Mouse (Mus musculus) heart, postnatal 0 days (tissue): Measurements from ENCODE around the gene Cldn22. TPM values are rescaled to one million over a fixed set of nuclear protein-coding genes. Genes with fewer than 3 reads are reported as not detected.

Source experiments
- ATAC-seq: fragments of 200-750 bp; cut with Nextera tagmentation; 2 replicates; pipeline ENCODE4 v1.8.0; 2017; ENCODE audit warnings: low read depth, moderate number of reproducible peaks, moderate library complexity; ENCODE audit not compliant: insufficient read depth
- DNase-seq: peaks from one replicate; pipeline ENCODE4 v3.0.0-alpha.2; 2016; ENCODE audit warnings: low spot score
- H3K27ac ChIP-seq: fragments of 300-500 bp; sonication (generic); 2 replicates; pipeline ENCODE4 v1.5.1; 2014; ENCODE audit warnings: low read depth, mild to moderate bottlenecking
- H3K27me3 ChIP-seq: fragments of 300-500 bp; sonication (generic); 2 replicates; pipeline ENCODE4 v1.6.1; 2014; ENCODE audit warnings: low read length, mixed read lengths; ENCODE audit not compliant: control insufficient read depth, insufficient read depth
- H3K36me3 ChIP-seq: fragments of 300-500 bp; sonication (generic); replicated peaks from 2 replicates; pipeline ENCODE4 v1.6.1; 2014; ENCODE audit warnings: low read length, mixed read lengths; ENCODE audit not compliant: control insufficient read depth, insufficient read depth
- H3K4me1 ChIP-seq: fragments of 300-500 bp; sonication (generic); 2 replicates; pipeline ENCODE4 v1.6.1; 2014; ENCODE audit warnings: antibody characterized with exemption; ENCODE audit not compliant: control insufficient read depth, insufficient read depth
- H3K4me2 ChIP-seq: fragments of 300-500 bp; sonication (generic); 2 replicates; pipeline ENCODE4 v1.6.1; 2014; ENCODE audit warnings: low read depth, mild to moderate bottlenecking, low read length, moderate library complexity
- H3K4me3 ChIP-seq: fragments of 300-500 bp; sonication (generic); 2 replicates; pipeline ENCODE4 v1.5.1; 2014; ENCODE audit warnings: low read depth, low read length
- H3K9ac ChIP-seq: fragments of 300-500 bp; sonication (generic); replicated peaks from 2 replicates; pipeline ENCODE4 v1.6.1; 2014; ENCODE audit warnings: low read depth, low read length, mixed read lengths
- H3K9me3 ChIP-seq: fragments of 300-500 bp; sonication (generic); replicated peaks from 2 replicates; pipeline ENCODE4 v1.6.1; 2016; ENCODE audit warnings: low read length; ENCODE audit not compliant: control insufficient read depth
- CTCF ChIP-seq: IDR thresholded peaks from 2 replicates; pipeline ENCODE4 v1.5.1; 2016; ENCODE audit warnings: antibody characterized with exemption, control low read depth, low read depth
- EP300 ChIP-seq: IDR thresholded peaks from 2 replicates; pipeline ENCODE4 v1.6.1; 2016; ENCODE audit warnings: antibody characterized with exemption, low read depth
- WGBS: fragments of 180-500 bp; shearing (Covaris S2); extraction: QIAGEN DNeasy Blood & Tissue Kit; methylation state at CpG from one replicate; pipeline ENCODE4 v1.1.7; 2014; 5-methylcytosine and 5-hydroxymethylcytosine counted together
- polyA plus RNA-seq: library from polyadenylated mRNA; unstranded; fragments of >200 nt; fragmentation: Nextera tagmentation; extraction: Ambion mirVana; gene quantifications from 2 replicates; pipeline ENCODE4 v1.2.1, GENCODE M21; 2015
- total RNA-seq: library from RNA; depleted of rRNA; stranded (reverse); fragments of >200 nt; gene quantifications from 2 replicates; pipeline ENCODE4 v1.2.3, GENCODE M21; 2014; ENCODE audit warnings: low replicate concordance

Cldn22 gene
- total and polyA plus RNA-seq, 2 experiments from 2014 or later = not detected

DNA sequence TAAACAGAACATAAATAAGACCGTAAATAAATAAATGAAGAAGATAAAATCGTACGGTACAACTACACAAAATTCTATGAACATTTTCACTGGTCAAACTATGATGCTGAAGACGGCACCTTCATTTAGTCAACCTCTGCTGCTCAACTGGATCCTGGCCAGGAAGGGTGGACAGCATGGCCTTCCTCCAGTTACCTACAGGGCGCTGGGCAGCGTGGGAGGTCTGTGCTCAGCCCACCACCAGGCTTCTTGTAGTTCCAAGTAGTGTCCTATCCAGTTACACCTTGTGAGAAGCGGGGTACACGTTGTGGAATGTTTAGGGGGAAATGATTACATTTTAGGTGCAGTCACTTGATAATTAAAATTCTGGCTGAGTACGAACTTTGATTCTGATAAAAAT lies 2.6 kb downstream of the Cldn22 start:
- peaks cover 43% of the 10 kb centered on the region for H3K36me3 ChIP-seq
- H3K9ac ChIP-seq = no peak overlapping the region
- no peaks in the 10 kb centered on the region for H3K9me3 ChIP-seq
- H3K4me2 ChIP-seq = no peak overlapping the region
- WGBS = 86% methylated on average over 9 of the region's 9 CpGs
- ATAC-seq (no peak), DNase-seq (no peak)
- H3K4me1 ChIP-seq = no peaks in the 10 kb centered on the region
- H3K27me3 ChIP-seq = no peaks in the 10 kb centered on the region
- H3K4me3 ChIP-seq = no peak overlapping the region
- no peak overlapping the region for H3K27ac ChIP-seq
- no peak for TF ChIP-seq CTCF
- TF ChIP-seq EP300 = no peak

DNA sequence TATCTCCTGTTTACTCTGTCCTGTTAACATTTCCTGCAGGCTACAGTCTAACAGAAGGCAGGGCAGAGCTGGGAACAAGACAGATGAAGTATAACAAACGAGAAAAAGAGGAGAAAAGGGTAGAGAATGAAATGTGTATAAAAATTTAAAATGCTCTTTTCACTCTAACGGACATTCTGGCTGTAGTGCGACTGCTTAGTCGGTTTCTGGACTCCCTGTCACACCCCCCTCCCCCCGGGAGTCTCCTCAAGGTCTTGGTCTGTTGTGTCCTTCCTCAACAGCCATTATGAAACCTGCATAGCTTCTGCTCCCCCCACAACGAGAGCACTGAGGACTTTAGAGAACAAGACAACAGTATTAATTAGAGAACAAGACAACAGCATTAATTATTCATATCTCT lies 8.3 kb downstream of the Cldn22 start:
- no peaks in the 10 kb centered on the region for H3K9me3 ChIP-seq
- DNase-seq = no peak
- 82% methylated on average over 6 of the region's 6 CpGs for WGBS
- H3K4me3 ChIP-seq = no peak overlapping the region
- no peak overlapping the region for H3K4me2 ChIP-seq
- H3K4me1 ChIP-seq = no peaks in the 10 kb centered on the region
- ATAC-seq = no peak
- H3K36me3 ChIP-seq = peaks cover 57% of the 10 kb centered on the region
- no peak overlapping the region for H3K27ac ChIP-seq
- TF ChIP-seq CTCF (no peak), EP300 (no peak)
- H3K9ac ChIP-seq = no peak overlapping the region
- no peaks in the 10 kb centered on the region for H3K27me3 ChIP-seq

DNA sequence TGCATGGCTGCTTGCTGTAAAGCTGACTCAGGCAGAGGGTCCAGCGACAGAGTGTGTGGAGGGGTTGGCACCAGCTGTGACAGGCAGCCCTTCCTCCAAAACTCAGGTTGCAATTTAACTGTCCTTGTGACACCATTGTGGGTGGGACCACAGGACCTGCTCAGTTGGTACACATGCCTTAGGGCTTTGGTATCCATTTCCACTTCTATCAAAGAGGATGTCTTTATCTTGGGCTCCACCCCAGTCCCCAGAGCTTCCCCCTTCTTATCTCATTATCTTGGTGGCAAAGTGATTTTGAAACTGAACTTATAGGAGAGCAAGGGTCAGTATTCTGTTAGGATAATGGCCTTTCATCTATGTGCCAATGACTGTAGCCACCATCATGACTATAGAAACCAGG lies 9.7 kb downstream of the Cldn22 start:
- Histone ChIP-seq H3K27me3 (no peaks in the 10 kb centered on the region), H3K36me3 (peaks cover 52% of the 10 kb centered on the region), H3K4me2 (no peak overlapping the region), H3K4me3 (no peak overlapping the region), H3K9ac (no peak overlapping the region), H3K4me1 (no peaks in the 10 kb centered on the region), H3K9me3 (no peaks in the 10 kb centered on the region), H3K27ac (no peak overlapping the region)
- WGBS = 70% methylated on average over 1 of the region's 1 CpGs
- TF ChIP-seq EP300 (no peak), CTCF (no peak)
- DNase-seq (no peak), ATAC-seq (no peak)

DNA sequence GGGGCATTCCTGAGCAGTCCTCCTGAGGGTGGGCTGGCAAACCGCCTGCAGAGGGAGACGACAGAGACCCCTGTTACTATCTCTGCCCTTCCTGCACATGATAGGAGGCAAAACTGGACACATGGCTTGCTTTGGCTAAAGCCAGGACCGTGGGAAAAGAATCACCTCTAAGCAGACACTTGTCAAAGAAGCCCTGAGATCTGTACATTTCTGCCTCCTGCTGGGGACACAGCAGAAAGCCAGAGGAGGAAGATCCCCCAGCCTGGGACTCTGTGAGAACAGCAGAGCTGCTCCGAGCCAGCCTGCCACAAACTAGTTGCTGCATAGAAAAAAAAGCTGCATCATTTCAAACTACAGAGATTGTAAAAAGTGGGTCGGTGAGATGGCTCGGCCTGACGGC lies 18.8 kb downstream of the Cldn22 start:
- H3K36me3 ChIP-seq = peaks cover 86% of the 10 kb centered on the region
- 61% methylated on average over 7 of the region's 7 CpGs for WGBS
- H3K9ac ChIP-seq = no peak overlapping the region
- ATAC-seq (peak; percentile 64; the same call in 1 of the 2 replicates), DNase-seq (peak; percentile 11)
- no peaks in the 10 kb centered on the region for H3K27me3 ChIP-seq
- no peaks in the 10 kb centered on the region for H3K4me1 ChIP-seq
- no peak overlapping the region for H3K4me2 ChIP-seq
- H3K9me3 ChIP-seq = no peaks in the 10 kb centered on the region; the same call in 1 of the 2 replicates
- H3K4me3 ChIP-seq = no peak overlapping the region
- no peak overlapping the region for H3K27ac ChIP-seq
- TF ChIP-seq CTCF (peak; percentile 28), EP300 (no peak)

DNA sequence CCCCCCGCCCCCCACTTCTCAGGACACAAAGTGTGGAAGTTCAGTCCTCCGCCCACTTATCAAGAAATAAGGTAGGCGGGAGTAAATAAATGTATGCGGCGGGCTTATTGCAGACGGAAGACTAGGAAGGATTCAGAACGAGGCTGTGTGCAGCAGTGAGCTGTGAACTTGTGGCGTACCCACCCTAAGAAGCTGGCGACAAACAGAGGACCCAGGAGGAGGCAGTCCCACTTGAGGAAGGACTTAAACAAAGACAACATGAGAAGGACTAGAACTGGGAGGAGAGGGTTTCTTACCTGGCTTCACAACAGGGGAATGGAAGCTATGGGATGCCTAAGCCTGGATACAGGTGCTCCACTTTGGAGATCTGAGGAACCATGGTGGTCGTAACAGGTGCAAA lies 19.4 kb downstream of the Cldn22 start:
- TF ChIP-seq EP300 (no peak), CTCF (no peak)
- H3K9ac ChIP-seq = no peak overlapping the region
- 94% methylated on average over 10 of the region's 10 CpGs for WGBS
- no peaks in the 10 kb centered on the region for H3K4me1 ChIP-seq
- H3K4me2 ChIP-seq = no peak overlapping the region
- H3K27ac ChIP-seq = no peak overlapping the region
- no peak for ATAC-seq
- no peaks in the 10 kb centered on the region for H3K27me3 ChIP-seq
- no peaks in the 10 kb centered on the region; the same call in 1 of the 2 replicates for H3K9me3 ChIP-seq
- no peak overlapping the region for H3K4me3 ChIP-seq
- no peak for DNase-seq
- H3K36me3 ChIP-seq = peaks cover 92% of the 10 kb centered on the region

DNA sequence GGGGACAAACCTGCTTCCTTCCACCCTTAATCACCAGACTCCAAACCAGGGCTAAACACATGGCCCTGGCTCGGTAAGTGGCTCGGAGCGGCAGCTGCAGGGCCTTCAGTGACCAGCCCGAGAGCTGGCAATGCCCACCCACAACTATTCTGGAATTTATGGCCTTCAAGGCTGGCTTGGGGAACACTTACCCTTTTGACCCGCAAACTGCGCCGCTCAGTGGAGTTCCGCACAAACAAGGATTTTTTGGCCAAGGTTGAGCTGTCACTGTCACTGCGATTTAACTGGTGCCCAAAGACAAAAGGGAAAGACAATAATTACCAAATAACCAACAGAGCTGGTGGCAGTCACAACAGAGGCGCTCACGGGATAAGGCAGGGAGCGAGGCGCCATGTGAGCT lies 21.7 kb downstream of the Cldn22 start:
- no peak overlapping the region for H3K9ac ChIP-seq
- no peak overlapping the region for H3K4me3 ChIP-seq
- no peak overlapping the region for H3K27ac ChIP-seq
- no peak overlapping the region for H3K4me2 ChIP-seq
- H3K4me1 ChIP-seq = no peaks in the 10 kb centered on the region; the same call in 1 of the 2 replicates
- 93% methylated on average over 13 of the region's 13 CpGs for WGBS
- TF ChIP-seq CTCF = no peak
- TF ChIP-seq EP300 = no peak
- H3K36me3 ChIP-seq = peaks cover 92% of the 10 kb centered on the region
- H3K9me3 ChIP-seq = no peaks in the 10 kb centered on the region
- no peaks in the 10 kb centered on the region for H3K27me3 ChIP-seq
- no peak for ATAC-seq
- DNase-seq = no peak
